Mouse (Mus musculus): ENCODE results near the gene Sirt2.

DNA sequence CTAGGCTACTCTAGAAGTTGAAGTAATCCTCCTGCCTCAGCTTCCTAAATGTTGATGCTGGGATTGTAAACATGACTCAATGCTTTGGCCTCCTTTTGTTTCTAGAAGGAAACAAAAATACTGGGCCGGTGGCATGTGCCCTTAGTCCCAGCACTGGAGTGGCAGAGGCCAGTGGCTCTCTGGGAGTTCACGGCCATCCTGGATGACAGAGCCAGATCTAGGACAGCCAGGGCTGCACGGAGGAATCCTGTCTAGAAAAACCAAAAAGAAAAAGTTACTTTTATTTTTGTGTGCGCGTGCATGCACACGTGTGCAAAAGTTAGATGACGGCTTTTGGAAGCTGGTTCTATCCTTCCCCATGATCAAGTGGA, 59.9 kb downstream of the Sirt2 start:
- TF ChIP-seq CTCF (IDR thresholded peaks at IDR 0.05; ENCODE audit: low read depth) (no peak; the same call in 1 of the 2 replicates), EP300 (IDR thresholded peaks at IDR 0.05; ENCODE audit: low read depth) (no peak)
